ENCODE assay signal across 8 mouse cellular contexts in genomic region chr12:100849421-100850138, GRCm38 (mm10). TPM values are rescaled to one million over a fixed set of nuclear protein-coding genes. Genes with fewer than 3 reads are reported as not detected.
DNase-seq lines count a peak whose midpoint lies in the region; ATAC-seq and TF ChIP-seq lines count a peak whose summit lies in the region.

No protein-coding gene starts in this region.

- H3K9ac ChIP-seq in midbrain, postnatal 0 days (replicated peaks; ENCODE audit: low read length, poor library complexity, severe bottlenecking), result no peak overlapping the region

- TF ChIP-seq CTCF in cerebellum, adult 2 months (IDR thresholded peaks at IDR 0.05; ENCODE audit: borderline replicate concordance, insufficient read depth, low read depth, low read length), result peak; percentile 81
- peak; percentile 65 for TF ChIP-seq CTCF in kidney, adult 2 months (conservative IDR thresholded peaks at IDR 0.05; ENCODE audit: insufficient read depth, insufficient read length, low read depth, low read length)
- TF ChIP-seq CTCF in midbrain, postnatal 0 days (IDR thresholded peaks at IDR 0.05), result peak; percentile 93

- H3K4me3 ChIP-seq in cerebellum, adult 2 months (replicated peaks; ENCODE audit: insufficient read depth, low read depth, low read length), result no peak overlapping the region
- H3K4me3 ChIP-seq in kidney, adult 2 months (ENCODE audit: insufficient read depth, low read depth, low read length), result no peak overlapping the region
- H3K4me3 ChIP-seq in midbrain, postnatal 0 days (ENCODE audit: low read depth, low read length), result no peak overlapping the region

- peak; percentile 22 for DNase-seq in urinary bladder, adult 2 months (ENCODE audit: low spot score)
- DNase-seq in urinary bladder, postnatal 10 days (ENCODE audit: low spot score), result no peak
- peak; percentile 67 to 80 for DNase-seq in cerebellum, adult 2 months
- DNase-seq in forelimb bud, embryonic 11.5 days (ENCODE audit: low read depth, low spot score), result peak; percentile 51
- DNase-seq in kidney, adult 2 months, result peak; percentile 67
- peak; percentile 17 for DNase-seq in liver
- peak; percentile 80 for DNase-seq in midbrain, postnatal 0 days (ENCODE audit: low spot score)
- DNase-seq in thymus, postnatal 4 days, result peak; percentile 41

- WGBS in cerebellum, adult 2 months, result 80% methylated on average over 7 of the region's 7 CpGs
- 77% methylated on average over 7 of the region's 7 CpGs for WGBS in kidney, adult 2 months
- 79% methylated on average over 7 of the region's 7 CpGs for WGBS in midbrain, postnatal 0 days

- ATAC-seq in midbrain, postnatal 0 days (ENCODE audit: low FRiP score), result peak; percentile 75

- no peak overlapping the region for H3K27ac ChIP-seq in cerebellum, adult 2 months (ENCODE audit: insufficient read depth, low read length)
- no peak overlapping the region for H3K27ac ChIP-seq in kidney, adult 2 months (ENCODE audit: insufficient read depth, low read depth, low read length)
- no peak overlapping the region for H3K27ac ChIP-seq in midbrain, postnatal 0 days (ENCODE audit: low read depth, low read length)

- no peak overlapping the region for H3K4me2 ChIP-seq in midbrain, postnatal 0 days (ENCODE audit: low read depth, low read length, poor library complexity, severe bottlenecking)

- no peaks in the 10 kb centered on the region for H3K9me3 ChIP-seq in midbrain, postnatal 0 days (ENCODE audit: low read length)

- peaks cover 7% of the 10 kb centered on the region for H3K4me1 ChIP-seq in cerebellum, adult 2 months (ENCODE audit: control insufficient read depth, insufficient read depth, low read length)
- H3K4me1 ChIP-seq in kidney, adult 2 months (ENCODE audit: control insufficient read depth, insufficient read depth, low read length), result no peaks in the 10 kb centered on the region
- H3K4me1 ChIP-seq in midbrain, postnatal 0 days (ENCODE audit: insufficient read depth, low read length), result no peaks in the 10 kb centered on the region

- no peak for TF ChIP-seq POLR2A in cerebellum, adult 2 months (IDR thresholded peaks at IDR 0.05; ENCODE audit: borderline replicate concordance, insufficient read depth, low read length)
- TF ChIP-seq POLR2A in kidney, adult 2 months (IDR thresholded peaks at IDR 0.05; ENCODE audit: low read depth, low read length), result no peak

- no peaks in the 10 kb centered on the region for H3K36me3 ChIP-seq in kidney, adult 2 months (ENCODE audit: control insufficient read depth, insufficient read depth, low read length)
- H3K36me3 ChIP-seq in midbrain, postnatal 0 days (ENCODE audit: insufficient read depth, low read length), result no peaks in the 10 kb centered on the region

- no peaks in the 10 kb centered on the region for H3K27me3 ChIP-seq in cerebellum, adult 2 months (ENCODE audit: control insufficient read depth, insufficient read depth, low read length)
- no peaks in the 10 kb centered on the region for H3K27me3 ChIP-seq in kidney, adult 2 months (replicated peaks; ENCODE audit: control insufficient read depth, insufficient read depth, low read length)
- no peaks in the 10 kb centered on the region for H3K27me3 ChIP-seq in midbrain, postnatal 0 days (ENCODE audit: insufficient read depth, low read length)

RNA-seq across cellular contexts. Expression of gene Gpr68, which starts 58.4 kb away (rescaled TPM):
- 1.8 and 2.7 TPM in 2 replicates for polyA plus RNA-seq in urinary bladder, adult 2 months (2012; rRNA removed)
- polyA plus RNA-seq in cerebellum, adult 2 months (2012; rRNA removed), result 24.2 and 24.7 TPM in 2 replicates
- 0.50 and 1.9 TPM in 2 replicates for polyA plus RNA-seq in kidney, adult 2 months (2012; rRNA removed)
- 22.3 and 28.4 TPM in 2 replicates for total RNA-seq in midbrain, postnatal 0 days (2014; rRNA removed)
- 6.2 and 8.7 TPM in 2 replicates for polyA plus RNA-seq in midbrain, postnatal 0 days (2015; fragmentation: Nextera tagmentation; extraction: Ambion mirVana)
